Mouse (Mus musculus) midbrain, embryonic 10.5 days (tissue): ENCODE data around the gene Mnt. TPM values are rescaled to one million over a fixed set of nuclear protein-coding genes. Genes with fewer than 3 reads are reported as not detected.
"Not testable (repeated sequence)": the region's sequence is repeated elsewhere in the genome, so short reads cannot be mapped to it uniquely, and the experiment has no call there.

Experiments used
- DNase-seq: peaks from one replicate; pipeline ENCODE4 v3.0.0-alpha.2; 2017; ENCODE audit warnings: low spot score
- H3K27ac ChIP-seq: fragments of 300-500 bp; sonication (generic); replicated peaks from 2 replicates; pipeline ENCODE4 v1.5.1; 2016; ENCODE audit warnings: mild to moderate bottlenecking
- H3K27me3 ChIP-seq: fragments of 300-500 bp; sonication (generic); 2 replicates; pipeline ENCODE4 v1.6.1; 2016; ENCODE audit warnings: low read depth, mild to moderate bottlenecking; ENCODE audit not compliant: poor library complexity, severe bottlenecking
- H3K36me3 ChIP-seq: fragments of 300-500 bp; sonication (generic); 2 replicates; pipeline ENCODE4 v1.6.1; 2016; ENCODE audit warnings: mild to moderate bottlenecking, moderate library complexity
- H3K4me1 ChIP-seq: fragments of 300-500 bp; sonication (generic); 2 replicates; pipeline ENCODE4 v1.6.1; 2016
- H3K4me3 ChIP-seq: fragments of 300-500 bp; sonication (generic); 2 replicates; pipeline ENCODE4 v1.5.1; 2016; ENCODE audit warnings: mild to moderate bottlenecking, moderate library complexity
- H3K9me3 ChIP-seq: fragments of 300-500 bp; sonication (generic); replicated peaks from 2 replicates; pipeline ENCODE4 v1.6.1; 2016; ENCODE audit warnings: mild to moderate bottlenecking
- WGBS: fragments of 180-500 bp; shearing (Covaris S2); methylation state at CpG from one replicate; pipeline ENCODE4 v1.1.7; 2016; 5-methylcytosine and 5-hydroxymethylcytosine counted together
- polyA plus RNA-seq: library from polyadenylated mRNA; unstranded; fragments of >200 nt; fragmentation: Nextera tagmentation; extraction: Ambion mirVana; gene quantifications from 2 replicates; pipeline ENCODE4 v1.2.1, GENCODE M21; 2016

Gene Mnt
- 4.2 and 5.5 TPM in 2 replicates for polyA plus RNA-seq

- Histone ChIP-seq H3K4me3 (peak within 1 kb of the TSS; percentile 93), H3K27ac (peak within 1 kb of the TSS; percentile 93), H3K27me3 (0 out of 2 replicates have a peak, but pooled peaks cover 5% of the 10 kb centered on the region), H3K9me3 (no peaks in the 10 kb centered on the region), H3K4me1 (peaks cover 50% of the 10 kb centered on the region), H3K36me3 (no peaks in the 10 kb centered on the region)
- peak; percentile 99 for DNase-seq
- under 1% methylated on average over 70 of the region's 70 CpGs for WGBS
Measured at GRCm38 (mm10) chr11:74830256-74831161, at the start of gene Mnt. Gene Mnt, plus strand, starts transcription at chr11:74830920.

GRCm38 (mm10) chr11:74792874-74793273 lies 37.8 kb upstream of the Mnt start:
- WGBS, result 92% methylated on average over 4 of the region's 4 CpGs
- Histone ChIP-seq H3K4me1 (no peaks in the 10 kb centered on the region), H3K4me3 (no peak overlapping the region), H3K36me3 (peaks cover 97% of the 10 kb centered on the region), H3K27ac (no peak overlapping the region), H3K9me3 (no peaks in the 10 kb centered on the region), H3K27me3 (no peaks in the 10 kb centered on the region)
- no peak for DNase-seq

GRCm38 (mm10) chr11:74800658-74801057 lies 30.1 kb upstream of the Mnt start:
- H3K9me3 ChIP-seq, result no peaks in the 10 kb centered on the region
- no peaks in the 10 kb centered on the region for H3K27me3 ChIP-seq
- no peak for DNase-seq
- H3K4me3 ChIP-seq, result no peak overlapping the region
- no peaks in the 10 kb centered on the region for H3K4me1 ChIP-seq
- no peak overlapping the region for H3K27ac ChIP-seq
- H3K36me3 ChIP-seq, result peaks cover 90% of the 10 kb centered on the region
- 91% methylated on average over 4 of the region's 4 CpGs for WGBS

- 94% methylated on average over 3 of the region's 3 CpGs for WGBS
- Histone ChIP-seq H3K27ac (no peak overlapping the region), H3K9me3 (no peaks in the 10 kb centered on the region), H3K4me1 (no peaks in the 10 kb centered on the region), H3K36me3 (peaks cover 90% of the 10 kb centered on the region), H3K27me3 (no peaks in the 10 kb centered on the region), H3K4me3 (no peak overlapping the region)
- DNase-seq, result no peak
Measured at GRCm38 (mm10) chr11:74804081-74804627, 26.6 kb upstream of the Mnt start.

GRCm38 (mm10) chr11:74807246-74807882 lies 23.4 kb upstream of the Mnt start:
- Histone ChIP-seq H3K4me1 (peaks cover 8% of the 10 kb centered on the region), H3K9me3 (no peaks in the 10 kb centered on the region), H3K27ac (no peak overlapping the region), H3K4me3 (no peak overlapping the region), H3K27me3 (no peaks in the 10 kb centered on the region), H3K36me3 (peaks cover 78% of the 10 kb centered on the region)
- DNase-seq, result no peak
- 95% methylated on average over 6 of the region's 6 CpGs for whole genome bisulfite sequencing

- Histone ChIP-seq H3K36me3 (peaks cover 79% of the 10 kb centered on the region), H3K4me3 (no peak overlapping the region), H3K4me1 (peaks cover 8% of the 10 kb centered on the region), H3K27ac (no peak overlapping the region), H3K9me3 (no peaks in the 10 kb centered on the region), H3K27me3 (no peaks in the 10 kb centered on the region)
- DNase-seq, result no peak
- WGBS, result 91% methylated on average over 6 of the region's 6 CpGs
Measured at GRCm38 (mm10) chr11:74808251-74808853, 22.4 kb upstream of the Mnt start.

GRCm38 (mm10) chr11:74810134-74810533 lies 20.6 kb upstream of the Mnt start:
- Histone ChIP-seq H3K27ac (no peak overlapping the region), H3K4me1 (peaks cover 8% of the 10 kb centered on the region), H3K4me3 (no peak overlapping the region), H3K36me3 (peaks cover 78% of the 10 kb centered on the region), H3K9me3 (no peaks in the 10 kb centered on the region), H3K27me3 (no peaks in the 10 kb centered on the region)
- DNase-seq, result no peak

GRCm38 (mm10) chr11:74811027-74811426 lies 19.7 kb upstream of the Mnt start:
- not testable (repeated sequence) for DNase-seq, H3K27me3 ChIP-seq, H3K9me3 ChIP-seq, H3K4me3 ChIP-seq, H3K4me1 ChIP-seq
- 85% methylated on average over 3 of the region's 3 CpGs for WGBS
- H3K27ac ChIP-seq, result peak overlapping the region; percentile 72; the same call in 1 of the 2 replicates
- H3K36me3 ChIP-seq, result peaks cover 74% of the 10 kb centered on the region

- Histone ChIP-seq H3K4me1 (peaks cover 8% of the 10 kb centered on the region), H3K36me3 (peaks cover 74% of the 10 kb centered on the region), H3K27ac (peak overlapping the region; percentile 72), H3K27me3 (no peaks in the 10 kb centered on the region), H3K9me3 (no peaks in the 10 kb centered on the region), H3K4me3 (no peak overlapping the region)
- WGBS, result 84% methylated on average over 5 of the region's 5 CpGs
- DNase-seq, result no peak
Measured at GRCm38 (mm10) chr11:74811538-74811937, 19.2 kb upstream of the Mnt start.

- H3K4me3 ChIP-seq, result no peak overlapping the region
Measured at GRCm38 (mm10) chr11:74815795-74816194, 14.9 kb upstream of the Mnt start.

GRCm38 (mm10) chr11:74820921-74821320 lies 9.8 kb upstream of the Mnt start:
- Histone ChIP-seq H3K4me1 (no peaks in the 10 kb centered on the region), H3K4me3 (no peak overlapping the region), H3K9me3 (no peaks in the 10 kb centered on the region), H3K27me3 (no peaks in the 10 kb centered on the region), H3K27ac (no peak overlapping the region), H3K36me3 (peaks cover 51% of the 10 kb centered on the region)
- WGBS, result 80% methylated on average over 1 of the region's 1 CpGs
- DNase-seq, result no peak

More at GRCm38 (mm10) chr11:74815795-74816194, 14.9 kb upstream of the Mnt start:
- Histone ChIP-seq H3K27me3 (no peaks in the 10 kb centered on the region), H3K36me3 (peaks cover 65% of the 10 kb centered on the region), H3K4me1 (peaks cover 8% of the 10 kb centered on the region), H3K9me3 (no peaks in the 10 kb centered on the region), H3K27ac (no peak overlapping the region)
- no peak for DNase-seq

- WGBS, result 33% methylated on average over 1 of the region's 1 CpGs
Measured at GRCm38 (mm10) chr11:74821463-74821862, 9.3 kb upstream of the Mnt start.

More at GRCm38 (mm10) chr11:74821463-74821862, 9.3 kb upstream of the Mnt start:
- no peaks in the 10 kb centered on the region for H3K9me3 ChIP-seq
- no peaks in the 10 kb centered on the region for H3K4me1 ChIP-seq
- no peak overlapping the region for H3K27ac ChIP-seq
- no peak for DNase-seq
- H3K36me3 ChIP-seq, result peaks cover 46% of the 10 kb centered on the region
- H3K27me3 ChIP-seq, result no peaks in the 10 kb centered on the region
- no peak overlapping the region for H3K4me3 ChIP-seq
